Mouse (Mus musculus) bone marrow, adult 2 months (tissue): ENCODE data around the gene Sgsm2.
A peak's percentile ranks its signal among the peaks of the same experiment; 100 is the strongest.

Experiments
- CTCF ChIP-seq: fragments of 200-500 bp; IDR thresholded peaks from 2 replicates; pipeline ENCODE4 v1.5.1; 2011; ENCODE audit warnings: low read length, control low read depth; ENCODE audit not compliant: control insufficient read depth, insufficient read depth
- POLR2A ChIP-seq: fragments of 200-500 bp; IDR thresholded peaks from 2 replicates; pipeline ENCODE4 v1.6.1; 2011; ENCODE audit warnings: low read depth, mild to moderate bottlenecking, control low read depth, low read length, borderline replicate concordance; ENCODE audit not compliant: control insufficient read depth

- TF ChIP-seq CTCF, result no peak
- peak; percentile 59; the same call in 1 of the 2 replicates for TF ChIP-seq POLR2A
Measured at GRCm38 (mm10) chr11:74838441-74838840, 58.4 kb downstream of the Sgsm2 start.
